Mouse (Mus musculus): ENCODE measurements around the gene Gmnc. TPM values are rescaled to one million over a fixed set of nuclear protein-coding genes. Genes with fewer than 3 reads are reported as not detected.

Gmnc gene
- not detected in 2 replicates for polyA plus RNA-seq (2012; rRNA removed)

GRCm38 (mm10) chr16:26991477-26992300 is at the start of gene Gmnc:
Gene Gmnc, minus strand, starts transcription at chr16:26991652.

Data from colon, adult 2 months (tissue).